Mouse (Mus musculus) heart, postnatal 25 days (tissue): ENCODE results near the gene Plac9a. TPM values are rescaled to one million over a fixed set of nuclear protein-coding genes. Genes with fewer than 3 reads are reported as not detected.
"Not testable (repeated sequence)": the region's sequence is repeated elsewhere in the genome, so short reads cannot be mapped to it uniquely, and the experiment has no call there.

ENCODE experiments used
- DNase-seq: peaks from one replicate; pipeline ENCODE4 v3.0.0; 2022; ENCODE audit warnings: low spot score
- intact Hi-C: fragments of 180-260 bp; cut with DNase I; formaldehyde crosslinking; loops from one replicate; pipeline ENCODE4 v1.15.1; 2025
- total RNA-seq, 2 experiments: library from RNA; stranded (reverse); gene quantifications; 2 replicates each; pipeline ENCODE4 v1.2.3; 2021

Plac9a gene
- total RNA-seq, 2 experiments from 2014 or later, result 3.0 to 3.6 TPM

GRCm38 (mm10) chr14:25866384-25866783 is 36.5 kb downstream of the Plac9a start:
- intact Hi-C loops, result no loop called here
- DNase-seq, result no peak

- no peak for DNase-seq
- intact Hi-C loops, result no loop called here
Measured at GRCm38 (mm10) chr14:25865251-25865650, 37.6 kb downstream of the Plac9a start.

DNA sequence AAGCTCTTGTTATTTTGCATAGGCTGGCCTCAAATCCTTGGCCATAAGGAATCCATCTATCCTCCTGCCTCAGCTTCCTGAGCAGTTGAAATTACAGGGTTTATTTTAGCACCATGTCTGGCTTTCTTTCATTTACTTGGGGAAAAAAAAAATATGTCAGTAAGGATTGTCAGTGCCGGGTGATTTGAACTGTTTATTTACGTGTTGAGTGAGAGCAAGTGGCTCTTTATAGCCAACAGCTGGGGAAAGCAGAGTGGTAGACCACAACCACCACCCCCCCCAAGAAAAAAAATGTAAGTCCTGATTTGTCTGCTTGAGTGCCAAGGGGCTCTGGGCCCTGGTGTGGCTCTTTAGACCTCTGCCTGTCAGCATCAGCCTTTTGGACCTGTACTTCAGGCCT is 39.2 kb downstream of the Plac9a start:
- no peak for DNase-seq
- intact Hi-C loops, result no loop called here

DNA sequence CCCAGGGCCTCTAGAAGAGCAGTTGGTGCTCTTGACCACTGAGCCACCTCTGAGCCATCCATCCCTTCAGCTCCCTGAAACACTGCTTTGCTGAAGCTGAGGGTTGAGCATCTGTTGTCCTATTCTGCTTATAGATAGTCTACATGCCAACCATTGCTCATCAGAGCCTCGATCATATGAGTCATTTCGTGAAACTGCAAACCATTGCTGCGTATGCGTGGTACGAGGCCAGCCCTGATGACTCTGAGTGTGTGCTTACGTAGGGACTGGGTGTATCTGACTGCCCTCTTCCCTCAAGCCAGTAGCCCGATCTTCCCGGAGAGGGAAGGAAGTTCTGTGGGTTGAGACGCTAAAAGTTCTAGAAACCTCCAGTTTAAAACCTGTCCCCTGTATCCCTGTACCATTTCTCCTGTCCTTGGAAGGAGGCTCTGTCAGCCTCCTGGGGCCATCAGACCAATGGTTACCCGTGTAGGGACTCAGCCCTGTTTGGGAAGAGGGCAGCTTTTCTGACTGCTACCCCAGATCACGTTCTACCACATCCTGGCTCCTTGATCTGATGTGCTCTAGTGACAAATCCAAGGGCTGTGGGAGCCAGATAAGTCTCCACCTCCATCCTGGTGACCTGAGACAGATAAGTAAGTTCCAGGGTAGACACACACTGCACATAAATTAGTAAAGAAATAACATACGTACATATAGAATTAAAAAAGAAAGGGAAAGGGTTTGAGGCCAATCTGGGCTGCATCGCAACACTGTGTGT is 40.9 kb downstream of the Plac9a start:
- intact Hi-C loops, result no loop called here
- no peak for DNase-seq

GRCm38 (mm10) chr14:25857940-25858339 is 45.0 kb downstream of the Plac9a start:
- DNase-seq, result no peak

DNA sequence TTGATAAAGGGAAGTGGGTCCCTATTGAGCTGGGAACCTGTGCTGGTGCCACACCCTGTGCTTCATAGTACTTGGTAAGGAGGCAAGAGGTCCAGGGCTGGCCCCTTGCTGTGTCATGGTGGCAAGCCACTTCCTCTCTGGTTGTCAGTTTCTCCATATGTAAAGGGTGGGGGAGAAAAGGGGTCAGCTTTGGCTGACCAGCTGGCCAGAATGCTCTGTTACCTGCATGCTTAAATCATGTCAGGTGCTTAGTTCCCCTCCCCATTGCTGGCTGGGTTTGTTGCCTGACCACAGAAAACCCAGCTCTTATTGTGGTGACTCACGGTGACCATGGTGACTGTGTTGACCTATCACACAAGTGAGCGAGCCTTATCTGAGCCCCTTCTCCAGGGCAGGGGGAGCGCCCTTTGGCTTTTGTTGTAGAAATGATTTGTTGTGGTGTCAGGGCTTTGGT is 45.7 kb downstream of the Plac9a start:
- intact Hi-C loops, result no loop called here
- DNase-seq, result no peak

More at GRCm38 (mm10) chr14:25857940-25858339, 45.0 kb downstream of the Plac9a start:
- intact Hi-C loops, result no loop called here

GRCm38 (mm10) chr14:25855241-25855885 is 47.5 kb downstream of the Plac9a start:
- no peak for DNase-seq
- intact Hi-C loops, result no loop called here

DNA sequence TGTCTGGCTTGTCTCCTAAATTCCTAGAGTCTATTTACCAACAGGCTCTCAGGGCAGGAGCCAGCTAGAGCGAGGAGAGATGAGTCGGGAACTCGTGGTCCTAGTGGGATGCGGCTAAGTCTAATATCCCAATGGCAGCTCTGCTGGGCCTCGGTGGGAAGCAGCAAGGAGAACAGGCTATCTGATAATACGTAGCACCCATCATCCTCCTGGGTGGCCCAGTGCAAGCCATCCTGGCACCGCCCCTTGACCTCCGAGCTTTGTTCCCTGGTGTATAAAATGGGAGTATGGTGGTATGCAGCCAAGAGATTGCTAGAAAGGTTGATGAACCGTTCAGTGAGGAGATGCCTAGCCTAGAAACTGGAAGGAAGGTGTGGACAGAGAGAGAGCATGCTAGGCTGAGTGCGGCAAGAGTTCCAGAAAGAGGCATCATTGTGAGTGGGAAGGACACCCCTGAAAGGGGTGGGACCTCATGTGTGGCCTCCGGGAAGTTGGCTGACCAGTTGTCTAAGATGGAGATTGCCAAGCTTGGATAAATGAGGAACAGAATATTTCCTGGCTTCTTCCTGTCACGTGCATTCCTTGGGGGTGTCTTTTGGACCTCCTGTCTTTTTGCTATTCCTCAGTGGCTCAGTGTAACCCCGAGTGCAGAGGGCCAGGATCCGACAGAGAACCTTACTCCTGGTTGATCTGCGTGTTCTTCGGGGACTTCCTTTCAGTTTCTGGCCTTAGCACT is 49.0 kb downstream of the Plac9a start:
- intact Hi-C loops, result no loop called here
- no peak for DNase-seq

- no peak for DNase-seq
- intact Hi-C loops, result no loop called here
Measured at GRCm38 (mm10) chr14:25853295-25853694, 49.6 kb downstream of the Plac9a start.

- no peak for DNase-seq
- intact Hi-C loops, result no loop called here
Measured at GRCm38 (mm10) chr14:25852121-25852561, 50.8 kb downstream of the Plac9a start.

GRCm38 (mm10) chr14:25851189-25851588 is 51.7 kb downstream of the Plac9a start:
- DNase-seq, result no peak
- intact Hi-C loops, result no loop called here

DNA sequence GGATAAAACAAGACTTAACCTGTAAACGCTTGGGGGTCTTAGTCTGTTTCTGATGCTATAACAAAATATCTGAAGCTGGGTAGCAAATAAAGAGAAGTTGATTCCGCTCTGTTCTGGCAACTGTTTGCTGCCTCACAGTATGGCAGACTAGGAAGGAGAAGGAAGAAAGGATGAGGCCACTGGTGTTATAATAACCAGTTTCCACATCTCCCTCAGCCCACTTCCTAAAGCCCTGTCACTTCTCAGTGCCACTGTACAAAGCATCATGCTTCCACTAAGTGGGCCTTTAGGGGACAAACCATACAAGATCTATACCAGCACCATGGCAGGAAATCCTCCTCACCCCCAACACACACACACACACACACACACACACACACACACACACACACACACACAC is 52.5 kb downstream of the Plac9a start:
- DNase-seq, result no peak
- intact Hi-C loops, result no loop called here

- intact Hi-C loops, DNase-seq: not testable (repeated sequence)
Measured at GRCm38 (mm10) chr14:25848708-25849107, 54.2 kb downstream of the Plac9a start.

- DNase-seq, result no peak
- intact Hi-C loops, result no loop called here
Measured at GRCm38 (mm10) chr14:25848237-25848636, 54.7 kb downstream of the Plac9a start.

GRCm38 (mm10) chr14:25847660-25848059 is 55.2 kb downstream of the Plac9a start:
- intact Hi-C loops, result no loop called here
- DNase-seq, result no peak

GRCm38 (mm10) chr14:25846516-25846915 is 56.4 kb downstream of the Plac9a start:
- DNase-seq, result no peak
- intact Hi-C loops, result no loop called here

DNA sequence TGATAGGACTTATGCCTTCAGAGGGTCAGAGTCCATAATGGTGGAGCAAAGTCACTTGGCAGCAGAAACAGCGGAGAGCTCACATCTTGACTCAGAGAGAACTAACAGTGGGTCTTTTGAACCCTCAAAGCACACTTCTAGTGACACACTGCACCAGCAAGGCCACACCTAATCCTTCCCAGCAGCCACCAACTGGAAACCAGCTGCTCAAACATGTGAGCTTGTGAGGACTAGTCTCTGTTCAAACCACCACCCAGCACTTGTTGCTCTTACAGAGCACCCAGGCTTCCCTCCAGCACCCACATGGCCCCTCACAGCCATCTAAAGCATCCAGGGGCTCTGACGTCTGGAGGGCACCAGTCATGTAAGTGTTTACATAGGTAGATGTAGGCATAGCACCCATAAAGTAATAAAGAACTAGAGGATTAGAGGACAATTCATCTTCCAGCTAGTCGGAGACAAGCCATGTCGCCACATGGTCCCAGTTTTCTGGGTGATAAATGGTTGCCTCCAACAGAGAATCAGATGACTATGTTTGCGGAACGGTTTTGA is 57.0 kb downstream of the Plac9a start:
- intact Hi-C loops, result no loop called here
- DNase-seq, result no peak

DNA sequence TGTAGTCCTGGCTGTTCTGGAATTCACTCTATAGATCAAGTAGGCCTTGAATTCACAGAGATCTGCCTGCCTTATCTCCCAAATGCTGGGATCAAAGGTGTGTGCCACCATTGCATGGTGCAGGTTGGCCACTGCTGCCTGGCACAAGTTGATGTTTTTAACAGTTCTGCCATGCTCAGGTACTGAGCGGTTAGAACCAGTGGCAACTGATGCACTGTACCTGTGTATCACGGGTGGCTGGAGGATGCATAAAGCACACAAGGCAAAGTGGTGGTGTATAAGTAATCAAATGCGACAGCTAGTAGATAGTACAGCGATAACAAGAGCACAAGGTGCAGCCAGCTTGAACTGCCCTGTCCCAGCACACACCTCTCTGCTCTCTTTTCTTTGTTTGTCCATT is 58.5 kb downstream of the Plac9a start:
- no peak for DNase-seq
- intact Hi-C loops, result no loop called here

- no peak for DNase-seq
- intact Hi-C loops, result no loop called here
Measured at GRCm38 (mm10) chr14:25842688-25843003, 60.3 kb downstream of the Plac9a start.

- peak; percentile 82 for DNase-seq
- intact Hi-C loops, result no loop called here
Measured at GRCm38 (mm10) chr14:25841991-25842687, 60.8 kb downstream of the Plac9a start, which contains the start of gene Anxa11. Gene Anxa11, plus strand, starts transcription at chr14:25842156.
